Mouse (Mus musculus) cerebellum, postnatal 14 days (tissue): ENCODE data around the gene Golph3l.
"Not testable (repeated sequence)": the region's sequence is repeated elsewhere in the genome, so short reads cannot be mapped to it uniquely, and the experiment has no call there.

Experiments
- DNase-seq, 2 experiments: peaks; one replicate each; pipeline ENCODE4 v3.0.0; 2021; ENCODE audit warnings: mixed read lengths in 2 of 2

Golph3l gene

DNA sequence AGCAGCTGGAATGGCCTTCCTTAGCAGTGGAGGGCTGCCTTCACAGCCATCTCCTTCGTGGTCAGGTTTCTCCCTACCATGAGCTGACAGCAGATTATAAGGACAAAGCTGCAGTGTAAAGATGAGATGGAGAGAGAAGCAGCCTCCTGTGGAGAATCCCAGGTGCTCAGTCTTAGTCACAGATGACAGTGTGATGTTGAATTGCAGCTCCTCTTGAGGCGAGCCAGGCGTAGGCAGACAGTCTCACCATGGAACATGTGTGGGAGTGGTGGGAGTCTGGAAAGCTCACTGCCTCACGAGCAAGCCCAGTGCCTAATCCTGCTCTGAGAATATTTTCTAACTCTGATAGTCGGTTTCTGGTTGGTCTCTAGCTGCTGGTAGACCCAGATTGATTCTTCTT lies 39.0 kb downstream of the Golph3l start:
- no peak for DNase-seq

GRCm38 (mm10) chr3:95629755-95630154 lies 41.0 kb downstream of the Golph3l start:
- peak; percentile 27 to 42 for DNase-seq

DNA sequence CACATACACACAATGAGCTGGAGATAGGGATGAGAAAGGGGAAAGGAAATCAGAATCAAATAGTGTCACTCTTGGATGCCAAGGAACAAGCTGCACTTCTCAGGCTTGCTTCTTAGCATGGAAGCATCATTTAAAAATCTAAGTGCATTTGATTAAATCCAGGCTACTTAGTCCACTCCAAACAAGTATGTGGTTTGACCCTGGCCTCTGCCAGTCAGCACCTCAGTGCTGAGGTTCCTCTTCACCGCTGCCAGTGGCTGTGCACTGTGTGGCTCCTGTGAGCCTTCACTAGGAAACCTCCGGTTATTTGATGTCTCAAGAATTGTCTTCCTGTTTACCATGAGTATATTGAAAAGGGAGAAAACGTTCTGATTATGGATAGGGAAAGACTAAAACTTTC lies 42.1 kb downstream of the Golph3l start:
- DNase-seq, result no peak

DNA sequence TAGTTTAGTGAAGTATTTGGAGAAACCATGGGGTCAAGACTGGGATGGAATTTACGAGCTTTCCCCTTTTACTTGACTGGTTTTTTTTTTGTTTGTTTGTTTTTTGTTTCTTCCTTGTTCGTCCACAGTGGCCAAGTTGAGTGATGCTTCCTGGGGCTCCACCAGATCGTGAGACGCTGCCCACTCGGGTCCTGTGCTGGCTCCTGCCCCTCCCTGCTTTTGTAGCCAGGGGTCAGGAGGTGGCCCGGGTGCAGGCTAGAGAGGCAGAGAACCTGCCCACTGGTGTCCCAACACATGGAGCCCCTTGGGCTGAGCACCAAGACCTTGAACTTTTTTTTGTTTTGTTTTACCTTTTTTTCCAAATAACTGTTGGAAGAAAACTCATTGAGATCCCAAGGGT lies 42.6 kb downstream of the Golph3l start:
- DNase-seq, result no peak

GRCm38 (mm10) chr3:95632648-95633588 lies 44.2 kb downstream of the Golph3l start:
- DNase-seq, result no peak

- no peak for DNase-seq
Measured at GRCm38 (mm10) chr3:95635636-95636035, 46.9 kb downstream of the Golph3l start.

GRCm38 (mm10) chr3:95636072-95636471 lies 47.3 kb downstream of the Golph3l start:
- no peak for DNase-seq

DNA sequence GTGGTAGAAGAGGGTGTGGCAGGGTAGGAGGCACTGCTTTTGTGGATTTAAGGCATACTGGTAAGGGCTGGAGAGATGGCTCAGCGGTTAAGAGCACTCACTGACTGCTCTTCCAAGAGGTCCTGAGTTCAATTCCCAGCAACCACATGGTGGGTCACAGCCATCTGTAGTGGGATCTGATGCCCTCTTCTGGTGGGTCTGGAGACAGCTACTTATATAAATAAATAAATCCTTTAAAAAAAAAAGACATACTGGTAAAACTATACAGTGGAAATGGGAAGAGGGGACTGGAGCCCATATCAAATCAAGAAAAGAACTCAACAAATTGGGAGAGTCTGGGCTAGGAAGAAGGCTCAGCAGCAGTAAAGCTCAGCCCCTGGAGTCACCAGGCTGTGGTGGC lies 51.0 kb downstream of the Golph3l start:
- no peak for DNase-seq

GRCm38 (mm10) chr3:95643097-95643496 lies 54.4 kb downstream of the Golph3l start:
- no peak for DNase-seq

- DNase-seq, result no peak
Measured at GRCm38 (mm10) chr3:95645313-95646235, 56.8 kb downstream of the Golph3l start.

GRCm38 (mm10) chr3:95648016-95648415 lies 59.3 kb downstream of the Golph3l start:
- no peak for DNase-seq

GRCm38 (mm10) chr3:95650276-95651032 lies 61.7 kb downstream of the Golph3l start:
- no peak for DNase-seq

- DNase-seq, result no peak
Measured at GRCm38 (mm10) chr3:95651033-95651373, 62.3 kb downstream of the Golph3l start.

DNA sequence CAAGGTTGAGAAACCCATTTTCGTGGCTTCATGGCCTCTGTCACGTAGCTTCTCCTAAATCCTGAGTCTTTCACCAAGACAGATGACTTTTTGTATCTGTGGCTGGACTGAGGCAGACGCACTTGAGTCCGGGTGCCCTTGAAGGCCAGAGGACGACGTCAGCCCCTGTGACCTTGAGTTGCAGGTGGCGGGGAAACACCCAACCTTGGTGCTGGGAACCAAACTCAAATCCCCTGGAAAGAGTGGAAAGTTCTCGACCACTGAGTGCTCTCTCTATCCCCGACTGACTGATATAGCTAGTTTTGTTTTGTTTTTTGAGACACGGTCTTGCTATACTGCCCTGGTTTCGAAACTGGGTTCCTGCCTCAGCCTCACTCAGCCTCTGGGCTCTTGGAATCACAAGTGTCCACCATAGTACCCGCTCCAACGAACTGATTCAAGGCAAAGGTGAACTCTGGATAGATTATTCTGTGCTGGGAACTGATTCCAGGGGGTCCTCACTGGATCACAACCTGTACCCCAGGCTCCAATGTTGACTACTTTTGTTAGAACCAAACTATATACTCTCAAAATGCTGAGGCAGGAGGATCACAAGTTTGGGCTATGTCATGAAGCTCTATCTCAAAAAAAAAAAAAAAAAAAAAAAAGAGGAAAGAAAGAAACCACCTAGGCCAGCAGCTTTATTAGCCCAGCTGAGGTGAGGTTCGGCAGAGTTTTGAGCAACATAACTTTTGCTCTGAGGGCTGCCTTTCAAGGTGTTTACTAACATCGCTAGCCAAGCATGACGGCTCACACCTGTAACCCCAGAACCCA lies 62.9 kb downstream of the Golph3l start:
- DNase-seq, result no peak

DNA sequence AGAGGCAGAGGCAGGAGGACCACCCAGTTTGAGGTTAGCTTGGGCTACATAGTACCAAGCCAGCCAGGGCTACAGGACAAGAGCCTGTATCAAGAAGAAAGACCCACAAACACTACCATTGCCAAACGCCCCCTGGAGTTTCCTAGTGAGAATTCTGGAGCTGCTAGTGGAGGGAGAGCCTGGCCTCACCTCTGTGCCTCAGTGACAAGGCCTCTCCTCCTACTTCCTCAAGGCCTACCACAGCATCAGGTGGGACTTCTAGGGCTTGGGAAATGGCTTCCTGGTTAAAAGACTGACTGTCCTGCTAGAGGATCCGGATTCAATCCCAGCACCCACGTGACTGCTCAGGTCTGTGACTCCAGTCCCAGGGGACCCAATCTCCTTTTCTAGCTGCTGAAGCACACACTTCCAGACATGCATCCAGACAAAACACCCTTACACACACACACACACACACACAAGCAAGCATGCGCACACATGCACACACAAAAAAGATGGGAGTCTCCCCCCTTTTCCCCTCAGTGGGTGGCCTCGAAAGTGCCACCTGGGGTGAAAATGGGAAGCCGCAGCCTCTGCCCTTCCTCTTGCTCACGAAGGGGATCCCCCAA lies 63.6 kb downstream of the Golph3l start:
- DNase-seq, result no peak

GRCm38 (mm10) chr3:95652871-95653270 lies 64.1 kb downstream of the Golph3l start:
- no peak for DNase-seq

DNA sequence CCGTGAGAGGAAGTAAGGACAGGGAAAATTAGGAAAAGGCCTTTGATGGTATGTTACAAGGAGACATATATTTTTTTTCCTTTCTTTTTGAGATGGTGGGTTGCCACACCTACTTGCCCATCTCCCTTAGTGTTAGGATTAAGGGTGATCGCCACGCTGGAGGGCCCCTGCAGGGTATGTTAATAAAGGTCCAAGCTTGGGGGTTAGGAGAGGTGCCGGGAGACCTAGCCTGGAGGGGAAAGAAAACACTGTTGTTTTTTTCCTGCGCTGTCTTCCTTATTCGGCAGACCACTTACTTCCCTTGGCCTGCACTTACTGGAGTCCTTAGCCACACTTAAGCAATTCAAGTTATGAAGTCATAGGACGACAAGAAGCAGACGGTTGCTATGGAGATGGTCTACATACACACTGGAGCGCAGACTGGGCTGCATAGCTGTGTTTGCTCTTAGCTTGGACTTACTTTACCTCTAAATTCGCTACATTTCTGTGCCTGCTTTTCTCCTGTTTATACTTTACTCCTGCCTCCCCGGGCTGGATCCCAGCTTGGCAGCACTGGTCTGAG lies 64.8 kb downstream of the Golph3l start:
- DNase-seq, result no peak

DNA sequence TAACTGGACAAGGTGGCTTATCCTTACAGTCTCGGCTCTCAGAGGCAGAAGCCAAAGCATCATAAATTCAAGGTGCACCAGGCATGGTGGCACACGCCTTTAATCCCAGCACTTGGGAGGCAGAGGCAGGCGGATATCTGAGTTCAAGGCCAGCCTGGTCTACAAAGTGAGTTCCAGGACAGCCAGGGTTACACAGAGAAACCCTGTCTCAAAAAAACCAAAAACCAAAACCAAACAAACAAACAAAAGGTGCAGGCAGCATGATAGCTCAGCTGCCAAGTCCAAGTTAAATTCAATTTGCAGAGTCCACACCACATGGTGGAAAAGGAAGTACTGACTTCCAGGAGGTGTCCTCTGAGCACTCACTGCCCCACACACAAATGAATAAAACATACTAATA lies 65.6 kb downstream of the Golph3l start:
- not testable (repeated sequence) for DNase-seq

GRCm38 (mm10) chr3:95655437-95655836 lies 66.7 kb downstream of the Golph3l start:
- DNase-seq, result no peak

GRCm38 (mm10) chr3:95657108-95657507 lies 68.4 kb downstream of the Golph3l start:
- DNase-seq, result no peak

DNA sequence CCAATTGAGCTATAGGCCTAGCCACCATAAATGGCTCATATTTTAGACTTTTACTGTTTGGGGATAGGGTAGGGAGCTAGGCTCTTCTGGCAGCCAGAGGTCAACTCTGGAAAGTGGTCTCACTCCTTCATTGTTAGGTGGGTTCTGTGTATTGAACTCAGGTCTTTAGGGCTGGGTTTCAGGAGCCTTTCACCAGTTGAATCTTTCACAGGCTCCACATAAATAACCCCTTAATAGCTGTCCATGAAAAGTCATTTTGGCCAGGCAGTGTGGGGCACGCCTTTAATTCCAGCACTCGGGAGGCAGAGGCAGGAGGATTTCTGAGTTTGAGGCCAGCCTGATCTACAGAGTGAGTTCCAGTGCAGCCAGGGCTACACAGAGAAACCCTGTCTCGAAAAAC lies 69.0 kb downstream of the Golph3l start:
- no peak for DNase-seq
